Mouse (Mus musculus): ENCODE measurements around the gene Bbip1. TPM values are rescaled to one million over a fixed set of nuclear protein-coding genes. Genes with fewer than 3 reads are reported as not detected.

The Bbip1 gene
- polyA plus RNA-seq, 1 experiment from 2014 or later: 100 TPM

- no peak for ATAC-seq (ENCODE audit: insufficient number of reproducible peaks, insufficient read depth, low FRiP score, low read depth)
- Histone ChIP-seq H3K36me3 (ENCODE audit: control insufficient read depth, insufficient read depth, low read length) (no peaks in the 10 kb centered on the region), H3K27me3 (ENCODE audit: control insufficient read depth, insufficient read depth, low read length) (no peaks in the 10 kb centered on the region), H3K4me2 (replicated peaks; ENCODE audit: low read depth, low read length) (no peak overlapping the region), H3K27ac (ENCODE audit: low read length) (peak overlapping the region; percentile 88), H3K4me3 (ENCODE audit: low read depth, low read length) (no peak overlapping the region), H3K9ac (replicated peaks; ENCODE audit: low read depth, low read length) (no peak overlapping the region), H3K4me1 (ENCODE audit: control insufficient read depth, insufficient read depth, low read length) (peaks cover 36% of the 10 kb centered on the region; the same call in 1 of the 2 replicates), H3K9me3 (ENCODE audit: control insufficient read depth, low read depth, low read length) (no peaks in the 10 kb centered on the region)
- 85% methylated on average over 2 of the region's 2 CpGs for WGBS
Measured at GRCm38 (mm10) chr19:53891569-53891968, 52.9 kb downstream of the Bbip1 start.

GRCm38 (mm10) chr19:53890781-53891251, 53.6 kb downstream of the Bbip1 start:
- no peaks in the 10 kb centered on the region for H3K9me3 ChIP-seq (ENCODE audit: control insufficient read depth, low read depth, low read length)
- H3K36me3 ChIP-seq (ENCODE audit: control insufficient read depth, insufficient read depth, low read length): no peaks in the 10 kb centered on the region
- no peak overlapping the region for H3K4me3 ChIP-seq (ENCODE audit: low read depth, low read length)
- no peak overlapping the region; the same call in 1 of the 2 replicates for H3K27ac ChIP-seq (ENCODE audit: low read length)
- no peaks in the 10 kb centered on the region for H3K27me3 ChIP-seq (ENCODE audit: control insufficient read depth, insufficient read depth, low read length)
- H3K4me2 ChIP-seq (replicated peaks; ENCODE audit: low read depth, low read length): no peak overlapping the region
- ATAC-seq (ENCODE audit: insufficient number of reproducible peaks, insufficient read depth, low FRiP score, low read depth): no peak
- no peak overlapping the region for H3K9ac ChIP-seq (replicated peaks; ENCODE audit: low read depth, low read length)
- peaks cover 36% of the 10 kb centered on the region; the same call in 1 of the 2 replicates for H3K4me1 ChIP-seq (ENCODE audit: control insufficient read depth, insufficient read depth, low read length)
- WGBS: 70% methylated on average over 5 of the region's 5 CpGs

GRCm38 (mm10) chr19:53890274-53890673, 54.2 kb downstream of the Bbip1 start:
- 60% methylated on average over 5 of the region's 5 CpGs for WGBS
- Histone ChIP-seq H3K4me2 (replicated peaks; ENCODE audit: low read depth, low read length) (no peak overlapping the region), H3K27me3 (ENCODE audit: control insufficient read depth, insufficient read depth, low read length) (no peaks in the 10 kb centered on the region), H3K27ac (ENCODE audit: low read length) (no peak overlapping the region), H3K9ac (replicated peaks; ENCODE audit: low read depth, low read length) (no peak overlapping the region), H3K9me3 (ENCODE audit: control insufficient read depth, low read depth, low read length) (no peaks in the 10 kb centered on the region), H3K36me3 (ENCODE audit: control insufficient read depth, insufficient read depth, low read length) (no peaks in the 10 kb centered on the region), H3K4me1 (ENCODE audit: control insufficient read depth, insufficient read depth, low read length) (peaks cover 36% of the 10 kb centered on the region; the same call in 1 of the 2 replicates), H3K4me3 (ENCODE audit: low read depth, low read length) (no peak overlapping the region)
- ATAC-seq (ENCODE audit: insufficient number of reproducible peaks, insufficient read depth, low FRiP score, low read depth): no peak

- WGBS: 77% methylated on average over 5 of the region's 5 CpGs
- ATAC-seq (ENCODE audit: insufficient number of reproducible peaks, insufficient read depth, low FRiP score, low read depth): no peak
Measured at GRCm38 (mm10) chr19:53889555-53889954, 54.9 kb downstream of the Bbip1 start.

GRCm38 (mm10) chr19:53888331-53888730, 56.1 kb downstream of the Bbip1 start:
- Histone ChIP-seq H3K4me2 (replicated peaks; ENCODE audit: low read depth, low read length) (no peak overlapping the region), H3K4me1 (ENCODE audit: control insufficient read depth, insufficient read depth, low read length) (peaks cover 28% of the 10 kb centered on the region; the same call in 1 of the 2 replicates), H3K9me3 (ENCODE audit: control insufficient read depth, low read depth, low read length) (no peaks in the 10 kb centered on the region), H3K36me3 (ENCODE audit: control insufficient read depth, insufficient read depth, low read length) (no peaks in the 10 kb centered on the region), H3K9ac (replicated peaks; ENCODE audit: low read depth, low read length) (no peak overlapping the region), H3K27me3 (ENCODE audit: control insufficient read depth, insufficient read depth, low read length) (no peaks in the 10 kb centered on the region), H3K27ac (ENCODE audit: low read length) (no peak overlapping the region), H3K4me3 (ENCODE audit: low read depth, low read length) (no peak overlapping the region)
- no peak for ATAC-seq (ENCODE audit: insufficient number of reproducible peaks, insufficient read depth, low FRiP score, low read depth)
- 81% methylated on average over 9 of the region's 9 CpGs for WGBS

More at GRCm38 (mm10) chr19:53889555-53889954, 54.9 kb downstream of the Bbip1 start:
- H3K36me3 ChIP-seq (ENCODE audit: control insufficient read depth, insufficient read depth, low read length): no peaks in the 10 kb centered on the region
- no peaks in the 10 kb centered on the region for H3K27me3 ChIP-seq (ENCODE audit: control insufficient read depth, insufficient read depth, low read length)
- H3K4me3 ChIP-seq (ENCODE audit: low read depth, low read length): no peak overlapping the region
- peaks cover 36% of the 10 kb centered on the region; the same call in 1 of the 2 replicates for H3K4me1 ChIP-seq (ENCODE audit: control insufficient read depth, insufficient read depth, low read length)
- H3K4me2 ChIP-seq (replicated peaks; ENCODE audit: low read depth, low read length): no peak overlapping the region
- no peak overlapping the region for H3K27ac ChIP-seq (ENCODE audit: low read length)
- H3K9ac ChIP-seq (replicated peaks; ENCODE audit: low read depth, low read length): no peak overlapping the region
- no peaks in the 10 kb centered on the region for H3K9me3 ChIP-seq (ENCODE audit: control insufficient read depth, low read depth, low read length)

GRCm38 (mm10) chr19:53887822-53888221, 56.6 kb downstream of the Bbip1 start:
- Histone ChIP-seq H3K36me3 (ENCODE audit: control insufficient read depth, insufficient read depth, low read length) (no peaks in the 10 kb centered on the region), H3K4me2 (replicated peaks; ENCODE audit: low read depth, low read length) (no peak overlapping the region), H3K4me1 (ENCODE audit: control insufficient read depth, insufficient read depth, low read length) (peaks cover 23% of the 10 kb centered on the region; the same call in 1 of the 2 replicates), H3K9ac (replicated peaks; ENCODE audit: low read depth, low read length) (no peak overlapping the region), H3K27me3 (ENCODE audit: control insufficient read depth, insufficient read depth, low read length) (no peaks in the 10 kb centered on the region), H3K27ac (ENCODE audit: low read length) (no peak overlapping the region), H3K9me3 (ENCODE audit: control insufficient read depth, low read depth, low read length) (no peaks in the 10 kb centered on the region), H3K4me3 (ENCODE audit: low read depth, low read length) (no peak overlapping the region)
- ATAC-seq (ENCODE audit: insufficient number of reproducible peaks, insufficient read depth, low FRiP score, low read depth): no peak
- WGBS: 76% methylated on average over 3 of the region's 3 CpGs

GRCm38 (mm10) chr19:53886576-53887370, 57.7 kb downstream of the Bbip1 start:
- H3K9ac ChIP-seq (replicated peaks; ENCODE audit: low read depth, low read length): no peak overlapping the region
- WGBS: 85% methylated on average over 10 of the region's 10 CpGs
- no peak for ATAC-seq (ENCODE audit: insufficient number of reproducible peaks, insufficient read depth, low FRiP score, low read depth)
- H3K27ac ChIP-seq (ENCODE audit: low read length): no peak overlapping the region
- H3K27me3 ChIP-seq (ENCODE audit: control insufficient read depth, insufficient read depth, low read length): no peaks in the 10 kb centered on the region
- H3K4me1 ChIP-seq (ENCODE audit: control insufficient read depth, insufficient read depth, low read length): peaks cover 12% of the 10 kb centered on the region; the same call in 1 of the 2 replicates
- no peak overlapping the region for H3K4me3 ChIP-seq (ENCODE audit: low read depth, low read length)
- H3K9me3 ChIP-seq (ENCODE audit: control insufficient read depth, low read depth, low read length): no peaks in the 10 kb centered on the region
- no peaks in the 10 kb centered on the region for H3K36me3 ChIP-seq (ENCODE audit: control insufficient read depth, insufficient read depth, low read length)
- H3K4me2 ChIP-seq (replicated peaks; ENCODE audit: low read depth, low read length): no peak overlapping the region

GRCm38 (mm10) chr19:53885450-53885849, 59.0 kb downstream of the Bbip1 start:
- H3K4me2 ChIP-seq (replicated peaks; ENCODE audit: low read depth, low read length): no peak overlapping the region
- no peak overlapping the region for H3K27ac ChIP-seq (ENCODE audit: low read length)
- no peak overlapping the region for H3K4me3 ChIP-seq (ENCODE audit: low read depth, low read length)
- H3K36me3 ChIP-seq (ENCODE audit: control insufficient read depth, insufficient read depth, low read length): no peaks in the 10 kb centered on the region
- H3K9ac ChIP-seq (replicated peaks; ENCODE audit: low read depth, low read length): no peak overlapping the region
- no peaks in the 10 kb centered on the region for H3K9me3 ChIP-seq (ENCODE audit: control insufficient read depth, low read depth, low read length)
- no peaks in the 10 kb centered on the region for H3K4me1 ChIP-seq (ENCODE audit: control insufficient read depth, insufficient read depth, low read length)
- 77% methylated on average over 10 of the region's 10 CpGs for WGBS
- no peak for ATAC-seq (ENCODE audit: insufficient number of reproducible peaks, insufficient read depth, low FRiP score, low read depth)
- no peaks in the 10 kb centered on the region for H3K27me3 ChIP-seq (ENCODE audit: control insufficient read depth, insufficient read depth, low read length)
